Mouse (Mus musculus): ENCODE measurements around the gene Tuba1a. TPM values are rescaled to one million over a fixed set of nuclear protein-coding genes. Genes with fewer than 3 reads are reported as not detected.
A peak's percentile ranks its signal among the peaks of the same experiment; 100 is the strongest.

Gene Tuba1a
- polyA plus RNA-seq (2012; rRNA removed), result 279 and 332 TPM in 2 replicates

- no peak for DNase-seq (ENCODE audit: low spot score)
These were observed at the start of gene Tuba1a, which contains the start of gene Gm49450 for GRCm38 (mm10) chr15:98953401-98954356. Gene Tuba1a, minus strand, starts transcription at chr15:98953703. Gene Gm49450, minus strand, starts transcription at chr15:98953551.

- no peak for DNase-seq (ENCODE audit: low spot score)
These were observed 48.0 kb upstream of the Tuba1a start for GRCm38 (mm10) chr15:99001451-99001931.

DNA sequence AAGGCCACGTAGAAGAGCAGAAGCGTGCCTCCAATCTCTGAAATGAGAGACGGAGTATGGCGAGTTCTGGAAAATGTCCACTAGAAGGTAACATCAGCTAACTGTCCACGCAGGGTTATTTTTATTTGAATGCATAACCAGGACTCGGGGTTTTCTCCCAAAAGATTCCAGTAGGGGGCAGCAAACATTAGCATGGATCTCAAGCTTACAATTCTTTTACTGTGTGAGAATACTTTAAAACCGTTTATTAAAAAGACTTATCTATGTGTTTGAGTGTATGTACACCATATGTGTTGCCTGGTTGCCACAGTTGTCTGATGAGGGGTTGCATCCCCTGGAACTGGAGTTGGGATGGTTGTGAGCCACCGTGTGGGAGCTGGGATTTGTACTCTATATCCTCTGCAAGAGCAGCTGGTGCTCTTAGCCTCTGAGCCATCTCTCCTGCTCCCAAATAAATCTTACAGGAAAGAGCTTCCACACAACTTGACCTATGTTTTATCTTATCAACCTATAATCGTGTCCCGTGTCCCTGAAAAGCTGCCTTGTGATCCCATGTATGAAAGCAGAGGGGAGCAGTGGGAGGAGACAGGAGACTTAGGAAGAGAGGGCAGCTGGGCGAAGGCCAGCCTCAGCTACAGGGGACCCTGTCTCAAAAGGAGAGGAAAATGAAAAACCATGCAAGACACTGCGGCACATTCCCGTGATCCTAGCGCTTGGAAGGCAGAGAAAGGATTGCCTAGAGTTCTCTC is 47.2 kb upstream of the Tuba1a start:
- no peak for DNase-seq (ENCODE audit: low spot score)

DNA sequence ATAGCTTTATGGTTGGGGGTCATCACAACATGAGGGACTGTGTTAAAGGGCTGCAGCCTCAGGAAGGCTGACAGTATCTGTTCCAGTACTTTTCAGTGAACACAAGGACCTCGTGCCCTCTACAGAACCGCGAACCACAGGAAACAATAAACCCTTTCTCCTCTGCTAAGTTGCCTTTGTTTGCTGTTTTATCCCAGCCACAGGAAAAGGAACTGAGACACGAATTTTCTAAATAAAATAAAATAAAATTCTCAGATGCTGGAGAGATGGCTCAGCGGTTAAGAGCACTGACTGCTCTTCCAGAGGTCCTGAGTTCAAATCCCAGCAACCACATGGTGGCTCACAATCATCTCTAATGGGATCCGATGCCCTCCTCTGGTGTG is 45.3 kb upstream of the Tuba1a start:
- DNase-seq (ENCODE audit: low spot score), result no peak

DNA sequence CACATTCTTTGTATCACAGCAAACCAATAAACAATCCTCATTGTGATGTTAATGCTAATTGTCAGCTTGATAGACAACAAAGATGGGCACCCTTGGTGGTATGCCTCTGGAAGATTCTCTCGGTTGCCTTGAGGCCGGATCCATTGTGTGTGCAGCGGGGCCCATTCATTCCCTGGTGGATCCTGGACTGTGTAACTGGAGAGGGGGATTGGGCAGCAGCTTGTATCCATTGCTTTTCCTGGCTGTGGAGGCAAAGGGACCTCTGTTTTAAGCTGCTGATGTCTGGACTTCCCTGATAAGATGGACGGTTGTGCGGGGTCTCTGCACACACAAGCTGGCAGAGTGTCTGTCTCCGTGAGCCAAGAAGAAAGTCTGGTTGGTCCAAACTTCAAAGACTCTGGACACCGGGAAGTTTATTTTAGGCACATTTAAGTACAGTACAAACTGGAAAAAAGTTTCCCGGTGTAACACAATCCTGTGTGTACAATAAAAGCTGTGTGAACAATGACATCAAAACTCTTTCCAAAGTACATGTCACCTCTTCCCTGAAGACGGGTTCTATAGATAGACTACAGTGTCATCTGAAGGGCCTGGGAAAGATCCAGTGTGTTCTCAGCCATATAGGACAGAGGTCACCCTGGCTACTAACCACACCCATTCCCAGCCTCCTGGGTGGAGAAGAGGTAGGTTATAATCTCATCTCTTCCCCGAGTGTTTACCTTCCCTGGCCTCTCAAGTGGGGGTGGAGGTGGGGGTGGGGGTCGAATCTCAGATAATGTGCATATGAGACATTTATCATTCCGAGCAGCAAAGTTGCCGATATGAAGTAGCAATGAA is 44.7 kb upstream of the Tuba1a start:
- no peak for DNase-seq (ENCODE audit: low spot score)

DNA sequence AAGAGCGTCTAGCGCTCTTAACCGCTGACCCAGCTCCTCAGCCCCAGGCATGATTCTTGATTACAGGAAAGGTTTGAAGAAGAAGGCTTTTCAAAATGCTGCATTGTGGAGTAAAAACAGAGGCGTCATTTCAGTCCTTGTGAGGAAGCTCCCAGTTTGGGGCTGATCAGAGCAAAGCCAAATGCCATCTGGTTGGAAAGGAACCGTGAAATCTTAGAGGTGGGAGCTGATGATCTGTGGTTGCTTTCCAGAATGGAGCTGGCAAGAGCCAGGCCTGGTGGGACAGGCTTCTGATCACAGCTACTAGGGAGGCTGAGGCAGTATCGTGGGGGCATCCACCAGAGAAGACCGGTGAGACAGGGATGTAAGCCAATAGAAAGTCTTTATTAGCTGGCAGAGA is 43.3 kb upstream of the Tuba1a start:
- no peak for DNase-seq (ENCODE audit: low spot score)

DNA sequence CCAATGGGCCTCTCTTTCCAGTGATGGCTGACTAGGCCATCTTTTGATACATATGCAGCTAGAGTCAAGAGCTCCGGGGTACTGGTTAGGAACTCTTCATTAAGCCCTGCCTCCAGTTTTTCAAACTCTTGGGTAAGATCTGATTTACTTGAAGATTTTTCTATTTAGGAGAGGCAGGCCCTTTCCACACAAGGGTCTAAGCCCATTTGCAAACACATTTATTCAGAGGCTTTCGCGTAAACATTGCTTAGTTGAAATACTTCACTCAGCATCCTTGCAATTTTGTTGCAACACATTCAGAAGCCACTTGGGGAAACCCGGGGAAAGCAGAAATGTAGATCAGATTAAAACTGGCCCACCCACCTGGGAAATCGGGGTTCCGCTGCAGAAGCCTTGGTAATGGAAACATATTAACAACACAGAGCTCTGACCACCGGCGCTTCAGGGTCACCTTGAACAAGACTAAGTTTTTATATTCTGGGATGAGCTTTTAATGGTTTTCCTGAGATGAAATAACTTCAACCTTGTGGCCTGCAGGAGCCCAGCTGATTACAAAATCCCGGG is 41.5 kb upstream of the Tuba1a start:
- no peak for DNase-seq (ENCODE audit: low spot score)

DNA sequence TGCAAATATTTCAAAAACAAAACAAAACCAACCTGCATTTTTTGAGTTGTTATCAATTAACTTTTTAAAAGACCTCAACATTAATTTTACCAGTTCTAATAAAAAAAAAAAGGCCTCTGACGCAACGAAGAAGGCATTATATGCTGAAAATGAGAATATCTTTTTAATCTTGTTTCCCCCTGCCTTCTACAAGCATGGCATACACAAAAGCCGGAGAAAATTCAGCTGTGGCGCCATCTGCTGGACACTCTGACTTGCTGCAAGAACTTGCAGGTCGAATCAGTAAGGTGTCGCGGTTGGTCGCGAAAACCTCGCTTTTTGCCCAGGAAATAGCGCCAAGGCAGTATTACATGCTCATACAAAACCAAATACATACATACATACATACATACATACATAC is 40.4 kb upstream of the Tuba1a start:
- DNase-seq (ENCODE audit: low spot score), result peak; percentile 66

DNA sequence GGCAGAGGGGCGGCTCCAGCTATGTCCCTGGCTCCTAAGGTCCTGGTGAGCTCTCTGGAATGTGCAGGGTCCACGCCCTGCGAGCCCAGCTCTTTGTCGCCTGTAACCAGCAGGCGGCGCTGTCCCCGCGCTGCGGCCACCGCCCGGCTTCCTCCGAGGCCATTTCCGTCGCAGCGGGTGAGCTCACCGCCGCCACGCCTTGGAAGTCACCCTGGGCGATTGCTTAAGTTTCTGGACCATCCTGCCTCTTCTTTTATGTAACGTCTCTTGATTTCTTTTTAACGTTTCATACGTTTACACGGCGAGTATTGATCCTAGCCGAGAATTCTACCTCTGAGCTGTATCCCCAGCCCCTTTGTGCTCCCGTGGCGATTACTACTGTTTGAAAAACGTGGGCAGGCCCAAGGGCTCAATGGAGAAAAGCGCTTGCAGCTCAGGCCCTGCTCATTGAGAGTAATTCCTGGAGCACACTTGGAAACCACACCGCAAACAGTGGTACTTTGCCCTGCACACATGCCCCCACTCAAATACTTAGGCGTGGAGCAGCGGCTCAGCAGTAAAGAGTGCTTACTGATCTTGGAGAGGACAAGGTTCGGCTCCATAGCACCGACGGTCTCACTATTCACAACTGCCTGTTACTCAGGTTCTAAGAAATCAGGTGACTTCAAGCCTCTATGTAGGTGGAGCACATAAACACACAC is 39.7 kb upstream of the Tuba1a start:
- DNase-seq (ENCODE audit: low spot score), result peak; percentile 96

DNA sequence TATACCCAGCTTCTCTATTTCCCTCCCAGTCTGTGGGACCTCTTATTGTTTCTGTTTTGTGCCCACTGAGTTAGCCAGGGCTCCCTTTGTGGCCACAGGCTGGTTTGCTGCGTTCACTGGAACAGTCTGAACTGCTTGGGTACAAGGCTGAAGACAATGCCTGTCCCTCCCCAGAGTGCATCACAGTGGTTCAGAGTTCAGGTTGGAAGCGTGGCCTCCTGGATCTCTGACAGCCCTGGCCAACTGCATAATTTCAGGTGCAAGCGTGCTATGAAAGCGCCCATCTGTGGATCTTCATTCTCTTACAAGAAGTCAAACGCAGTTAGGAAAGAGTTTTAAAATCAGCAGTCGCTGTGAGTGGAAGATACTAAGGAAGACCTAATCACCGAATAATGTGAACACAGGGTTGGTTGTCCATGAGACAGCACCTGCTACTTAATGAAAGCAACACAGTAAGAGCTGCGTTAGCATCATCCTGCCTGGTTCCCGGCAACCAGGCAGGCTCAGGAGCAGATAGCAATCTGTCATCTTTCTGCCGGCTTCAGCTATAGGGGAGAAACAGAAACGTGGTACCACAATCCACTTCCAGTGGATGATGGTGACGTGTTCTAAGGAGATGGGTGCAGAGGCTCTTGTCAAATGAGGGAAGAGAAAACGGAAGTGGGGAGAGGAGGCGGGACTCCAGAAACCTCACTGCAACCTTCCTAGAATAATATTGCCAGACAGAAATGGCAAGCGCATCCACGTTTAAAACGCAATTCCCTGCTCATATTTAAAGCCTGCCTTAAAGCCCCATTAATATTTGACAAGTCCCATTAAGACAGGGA is 38.8 kb upstream of the Tuba1a start:
- DNase-seq (ENCODE audit: low spot score), result no peak

GRCm38 (mm10) chr15:98991540-98992050 is 38.1 kb upstream of the Tuba1a start:
- DNase-seq (ENCODE audit: low spot score), result no peak

DNA sequence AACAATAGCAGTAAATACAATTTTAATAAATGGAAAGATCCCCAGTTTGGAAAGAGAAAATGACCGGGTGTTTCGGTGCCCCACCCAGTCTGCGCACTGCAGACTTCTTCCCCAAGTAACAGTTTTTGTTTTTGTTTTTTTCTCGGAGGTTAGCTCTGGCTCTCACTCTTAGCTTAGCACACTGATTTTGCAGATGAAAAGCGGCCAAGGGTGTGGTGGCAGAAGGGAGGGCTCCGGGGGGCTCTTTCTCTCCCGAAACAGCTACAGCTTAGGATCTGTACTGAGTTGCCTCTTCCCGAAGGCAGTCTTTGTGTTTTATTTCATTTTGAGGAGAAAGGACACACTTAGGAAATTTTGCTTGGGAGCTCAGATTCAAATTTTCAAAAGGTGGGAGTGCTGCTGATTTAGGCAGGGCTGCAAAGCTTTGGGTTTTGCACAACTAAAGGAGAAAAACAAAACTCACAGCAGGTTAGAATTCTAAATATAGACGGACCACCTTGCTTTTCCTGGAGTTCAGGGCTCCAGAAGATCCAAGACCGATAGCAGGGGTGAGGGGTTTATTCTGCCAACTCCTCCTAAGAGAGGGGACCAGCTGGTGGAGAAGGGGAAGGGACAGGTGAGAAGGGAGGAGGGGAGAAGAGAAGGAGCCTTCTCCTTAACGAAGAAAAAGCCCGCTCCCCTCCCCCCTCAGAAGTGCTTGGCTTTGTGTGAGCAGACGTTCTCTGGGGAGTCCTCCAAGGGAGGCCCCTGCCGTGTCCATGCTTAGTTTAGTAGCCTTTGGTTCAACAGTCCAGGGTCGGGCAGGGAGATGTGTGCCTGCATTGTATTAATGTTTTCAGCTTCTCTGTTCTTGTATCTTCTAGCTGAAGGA is 37.4 kb upstream of the Tuba1a start:
- no peak for DNase-seq (ENCODE audit: low spot score)

- no peak for DNase-seq (ENCODE audit: low spot score)
These were observed 36.4 kb upstream of the Tuba1a start for GRCm38 (mm10) chr15:98989701-98990430.

DNA sequence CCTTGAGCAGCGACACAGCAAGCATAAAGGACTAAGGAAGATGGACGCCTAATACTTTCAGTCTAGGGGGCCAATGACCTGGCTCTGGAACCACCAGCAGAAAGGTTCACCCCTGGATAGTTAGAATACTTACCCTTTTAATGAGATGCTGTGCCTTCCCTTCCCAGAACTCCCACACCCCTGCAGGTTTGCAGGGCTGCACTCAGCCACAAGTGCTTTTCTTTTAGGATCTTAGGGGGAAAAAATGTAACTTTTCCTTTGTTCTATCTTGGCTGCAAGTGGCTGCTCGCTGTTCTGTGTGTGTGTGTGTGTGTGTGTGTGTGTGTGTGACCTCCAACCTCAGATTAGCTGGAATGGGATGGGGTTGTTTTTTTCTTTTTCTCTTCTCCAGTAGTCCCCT is 35.3 kb upstream of the Tuba1a start:
- no peak for DNase-seq (ENCODE audit: low spot score)

- no peak for DNase-seq (ENCODE audit: low spot score)
These were observed 34.2 kb upstream of the Tuba1a start for GRCm38 (mm10) chr15:98987661-98988181.

DNA sequence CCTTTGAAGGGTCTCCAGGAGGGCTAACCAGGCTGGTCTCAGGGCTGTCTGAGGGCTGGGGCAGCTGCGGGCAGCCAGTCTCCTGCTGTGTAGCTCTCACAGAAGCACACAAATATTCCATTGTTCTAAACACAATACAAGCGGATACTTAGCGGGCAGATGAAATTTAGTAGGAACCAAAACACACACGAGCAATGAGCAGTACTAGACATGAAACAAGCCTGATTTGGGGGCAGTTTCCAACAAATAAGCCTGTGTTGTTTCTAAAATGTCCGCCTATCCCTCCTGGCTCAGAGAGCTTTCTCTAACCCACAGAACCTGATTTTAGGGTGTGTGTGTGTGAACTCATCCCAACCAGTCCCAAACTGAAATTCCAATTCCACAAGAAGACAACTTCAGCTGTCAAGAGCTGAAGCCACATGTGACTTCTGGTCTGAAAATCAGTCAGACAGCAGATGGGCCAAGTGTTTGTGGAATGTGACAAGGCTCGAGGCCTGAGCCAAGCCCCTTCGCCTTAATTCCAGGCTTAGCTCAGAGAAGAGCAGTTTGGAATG is 33.7 kb upstream of the Tuba1a start:
- DNase-seq (ENCODE audit: low spot score), result no peak

GRCm38 (mm10) chr15:98985982-98986715 is 32.6 kb upstream of the Tuba1a start:
- DNase-seq (ENCODE audit: low spot score), result no peak
